Mouse (Mus musculus): ENCODE results near the gene Dnm1l.

GRCm38 (mm10) chr16:16272978-16273377, 85.8 kb downstream of the Dnm1l start:
- TF ChIP-seq CTCF (IDR thresholded peaks at IDR 0.05; ENCODE audit: low read depth, low read length) (no peak), POLR2A (IDR thresholded peaks at IDR 0.05; ENCODE audit: insufficient read depth, low read length) (no peak)
